Mouse (Mus musculus): ENCODE measurements around the gene Gm5089. TPM values are rescaled to one million over a fixed set of nuclear protein-coding genes. Genes with fewer than 3 reads are reported as not detected.

The Gm5089 gene
- polyA plus RNA-seq, 1 experiment from 2014 or later = 2.4 TPM

- H3K36me3 ChIP-seq = no peaks in the 10 kb centered on the region
- DNase-seq (ENCODE audit: low spot score) = peak; percentile 35
- no peaks in the 10 kb centered on the region for H3K9me3 ChIP-seq
- H3K27me3 ChIP-seq (ENCODE audit: insufficient read depth, poor library complexity, severe bottlenecking) = peaks cover 72% of the 10 kb centered on the region
- H3K27ac ChIP-seq = peak overlapping the region; percentile 97
- H3K4me3 ChIP-seq = no peak overlapping the region
- H3K4me1 ChIP-seq (replicated peaks) = peaks cover 69% of the 10 kb centered on the region
- 19% methylated on average over 10 of the region's 10 CpGs for WGBS
Measured at GRCm38 (mm10) chr14:122454901-122455561, 4.1 kb upstream of the Gm5089 start.

- H3K36me3 ChIP-seq = no peaks in the 10 kb centered on the region
- no peaks in the 10 kb centered on the region for H3K9me3 ChIP-seq
- 6% methylated on average over 12 of the region's 12 CpGs for WGBS
- peak overlapping the region; percentile 97 for H3K27ac ChIP-seq
- H3K4me3 ChIP-seq = peak overlapping the region; percentile 41; the same call in 1 of the 2 replicates
- peak; percentile 50 for DNase-seq (ENCODE audit: low spot score)
- peaks cover 72% of the 10 kb centered on the region for H3K27me3 ChIP-seq (ENCODE audit: insufficient read depth, poor library complexity, severe bottlenecking)
- peaks cover 73% of the 10 kb centered on the region for H3K4me1 ChIP-seq (replicated peaks)
Measured at GRCm38 (mm10) chr14:122453996-122454738, 3.3 kb upstream of the Gm5089 start.

- H3K4me3 ChIP-seq = peak overlapping the region; percentile 41
- no peaks in the 10 kb centered on the region for H3K36me3 ChIP-seq
- DNase-seq (ENCODE audit: low spot score) = peak; percentile 90
- H3K4me1 ChIP-seq (replicated peaks) = peaks cover 73% of the 10 kb centered on the region
- 2% methylated on average over 32 of the region's 32 CpGs for WGBS
- peaks cover 72% of the 10 kb centered on the region for H3K27me3 ChIP-seq (ENCODE audit: insufficient read depth, poor library complexity, severe bottlenecking)
- H3K27ac ChIP-seq = peak overlapping the region; percentile 97
- no peaks in the 10 kb centered on the region for H3K9me3 ChIP-seq
Measured at GRCm38 (mm10) chr14:122453388-122453995, 2.6 kb upstream of the Gm5089 start.

- peak overlapping the region; percentile 97 for H3K27ac ChIP-seq
- peaks cover 77% of the 10 kb centered on the region for H3K27me3 ChIP-seq (ENCODE audit: insufficient read depth, poor library complexity, severe bottlenecking)
- H3K36me3 ChIP-seq = no peaks in the 10 kb centered on the region
- no peaks in the 10 kb centered on the region for H3K9me3 ChIP-seq
- peak; percentile 74 for DNase-seq (ENCODE audit: low spot score)
- WGBS = 6% methylated on average over 13 of the region's 13 CpGs
- peak overlapping the region; percentile 41 for H3K4me3 ChIP-seq
- peaks cover 73% of the 10 kb centered on the region for H3K4me1 ChIP-seq (replicated peaks)
Measured at GRCm38 (mm10) chr14:122452701-122453387, 1.9 kb upstream of the Gm5089 start.

GRCm38 (mm10) chr14:122451551-122452145 is 733 bp upstream of the Gm5089 start:
- Histone ChIP-seq H3K36me3 (no peaks in the 10 kb centered on the region), H3K4me3 (peak overlapping the region; percentile 60), H3K9me3 (no peaks in the 10 kb centered on the region), H3K27ac (peak overlapping the region; percentile 97), H3K27me3 (ENCODE audit: insufficient read depth, poor library complexity, severe bottlenecking) (peaks cover 88% of the 10 kb centered on the region), H3K4me1 (replicated peaks) (peaks cover 73% of the 10 kb centered on the region)
- DNase-seq (ENCODE audit: low spot score) = peak; percentile 27
- WGBS = 44% methylated on average over 5 of the region's 5 CpGs

GRCm38 (mm10) chr14:122449601-122450495 is 1.1 kb downstream of the Gm5089 start:
- Histone ChIP-seq H3K4me1 (replicated peaks) (peaks cover 56% of the 10 kb centered on the region), H3K27me3 (ENCODE audit: insufficient read depth, poor library complexity, severe bottlenecking) (peaks cover 87% of the 10 kb centered on the region)
- 3% methylated on average over 29 of the region's 29 CpGs for WGBS

GRCm38 (mm10) chr14:122436850-122437249 is 14.1 kb downstream of the Gm5089 start:
- no peak overlapping the region for H3K4me3 ChIP-seq
- H3K4me1 ChIP-seq (replicated peaks) = peaks cover 19% of the 10 kb centered on the region
- no peaks in the 10 kb centered on the region for H3K36me3 ChIP-seq
- H3K9me3 ChIP-seq = no peaks in the 10 kb centered on the region
- WGBS = 77% methylated on average over 10 of the region's 10 CpGs
- DNase-seq (ENCODE audit: low spot score) = no peak
- H3K27me3 ChIP-seq (ENCODE audit: insufficient read depth, poor library complexity, severe bottlenecking) = peaks cover 4% of the 10 kb centered on the region; the same call in 1 of the 2 replicates
- H3K27ac ChIP-seq = no peak overlapping the region

More at GRCm38 (mm10) chr14:122449601-122450495, 1.1 kb downstream of the Gm5089 start:
- Histone ChIP-seq H3K36me3 (no peaks in the 10 kb centered on the region), H3K27ac (peak overlapping the region; percentile 97), H3K9me3 (no peaks in the 10 kb centered on the region), H3K4me3 (peak overlapping the region; percentile 60)
- no peak for DNase-seq (ENCODE audit: low spot score)

GRCm38 (mm10) chr14:122434039-122434438 is 16.9 kb downstream of the Gm5089 start:
- Histone ChIP-seq H3K27me3 (ENCODE audit: insufficient read depth, poor library complexity, severe bottlenecking) (0 out of 2 replicates have a peak, but pooled peaks cover 4% of the 10 kb centered on the region), H3K4me3 (no peak overlapping the region), H3K36me3 (no peaks in the 10 kb centered on the region), H3K9me3 (no peaks in the 10 kb centered on the region), H3K4me1 (replicated peaks) (peaks cover 23% of the 10 kb centered on the region), H3K27ac (0 out of 2 replicates have a peak overlapping the region, but pooled peaks have one; percentile 3)
- DNase-seq (ENCODE audit: low spot score) = no peak
- WGBS = 93% methylated on average over 10 of the region's 10 CpGs

- H3K4me3 ChIP-seq = no peak overlapping the region
- 0 out of 2 replicates have a peak, but pooled peaks cover 4% of the 10 kb centered on the region for H3K27me3 ChIP-seq (ENCODE audit: insufficient read depth, poor library complexity, severe bottlenecking)
- no peak overlapping the region for H3K27ac ChIP-seq
- no peaks in the 10 kb centered on the region for H3K9me3 ChIP-seq
- DNase-seq (ENCODE audit: low spot score) = no peak
- H3K4me1 ChIP-seq (replicated peaks) = peaks cover 28% of the 10 kb centered on the region
- no peaks in the 10 kb centered on the region for H3K36me3 ChIP-seq
- 75% methylated on average over 3 of the region's 3 CpGs for whole genome bisulfite sequencing
Measured at GRCm38 (mm10) chr14:122432558-122432957, 18.4 kb downstream of the Gm5089 start.

- no peaks in the 10 kb centered on the region for H3K36me3 ChIP-seq
- 70% methylated on average over 3 of the region's 3 CpGs for WGBS
- H3K4me1 ChIP-seq (replicated peaks) = peaks cover 56% of the 10 kb centered on the region
- no peak overlapping the region for H3K4me3 ChIP-seq
- H3K27me3 ChIP-seq (ENCODE audit: insufficient read depth, poor library complexity, severe bottlenecking) = 0 out of 2 replicates have a peak, but pooled peaks cover 12% of the 10 kb centered on the region
- no peak for DNase-seq (ENCODE audit: low spot score)
- no peak overlapping the region for H3K27ac ChIP-seq
- H3K9me3 ChIP-seq = no peaks in the 10 kb centered on the region
Measured at GRCm38 (mm10) chr14:122427654-122428053, 23.3 kb downstream of the Gm5089 start.

- no peak for DNase-seq (ENCODE audit: low spot score)
- Histone ChIP-seq H3K36me3 (no peaks in the 10 kb centered on the region), H3K4me3 (no peak overlapping the region), H3K9me3 (no peaks in the 10 kb centered on the region), H3K27me3 (ENCODE audit: insufficient read depth, poor library complexity, severe bottlenecking) (0 out of 2 replicates have a peak, but pooled peaks cover 12% of the 10 kb centered on the region), H3K4me1 (replicated peaks) (peaks cover 51% of the 10 kb centered on the region), H3K27ac (peak overlapping the region; percentile 72)
- 44% methylated on average over 8 of the region's 8 CpGs for WGBS
Measured at GRCm38 (mm10) chr14:122427204-122427560, 23.7 kb downstream of the Gm5089 start.

Measured in hindbrain, embryonic 10.5 days (tissue).